Mouse (Mus musculus) adrenal gland, adult 8-10 months (tissue): ENCODE results near the gene Foxl2. TPM values are rescaled to one million over a fixed set of nuclear protein-coding genes. Genes with fewer than 3 reads are reported as not detected.

Experiments used
- DNase-seq: peaks from one replicate; pipeline ENCODE4 v3.0.0; 2022
- total RNA-seq, 4 experiments: library from RNA; stranded (reverse); gene quantifications; 2 replicates each; pipeline ENCODE4 v1.2.4; 2022

Gene Foxl2
- 1 to 10 TPM in 2 of 4 experiments, not detected in 2; 3.0 to 3.5 TPM for total RNA-seq

DNA sequence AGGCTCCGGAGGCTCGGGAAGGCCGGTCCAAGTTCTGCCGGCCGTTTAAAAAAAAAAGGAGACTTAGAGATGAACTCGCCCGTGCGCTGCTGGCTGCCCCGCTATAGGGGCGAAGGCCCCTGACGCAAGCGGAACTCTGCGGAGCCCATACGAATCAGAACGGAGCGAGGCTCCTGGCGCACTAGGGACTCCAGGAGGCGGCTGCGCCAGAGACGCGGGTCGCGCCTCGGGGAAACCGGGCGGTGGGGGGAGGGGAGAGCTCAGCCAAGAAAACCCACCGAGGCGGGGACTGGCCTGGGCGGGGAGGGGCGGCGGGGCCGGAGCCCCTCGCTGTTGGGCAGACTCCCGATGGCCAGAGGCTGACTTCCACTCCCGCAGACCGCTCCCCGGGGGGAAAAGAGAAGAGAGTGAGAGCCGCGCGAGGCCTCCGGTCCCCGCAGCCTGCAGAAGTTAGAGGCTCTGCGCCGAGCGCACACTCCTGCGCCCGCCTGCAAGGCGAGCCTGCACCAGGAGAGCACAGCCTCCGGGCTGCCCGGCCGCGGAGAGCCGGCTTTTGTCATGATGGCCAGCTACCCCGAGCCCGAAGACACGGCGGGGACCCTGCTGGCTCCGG, at the start of gene Foxl2:
Gene Foxl2 (plus strand): TSS at position 186 of the 613 bp plus-strand sequence.
- DNase-seq, result no peak

- no peak for DNase-seq
Observed at GRCm38 (mm10) chr9:98920629-98921523, 34.2 kb upstream of the Foxl2 start.

GRCm38 (mm10) chr9:98923119-98923518, 32.0 kb upstream of the Foxl2 start:
- no peak for DNase-seq

DNA sequence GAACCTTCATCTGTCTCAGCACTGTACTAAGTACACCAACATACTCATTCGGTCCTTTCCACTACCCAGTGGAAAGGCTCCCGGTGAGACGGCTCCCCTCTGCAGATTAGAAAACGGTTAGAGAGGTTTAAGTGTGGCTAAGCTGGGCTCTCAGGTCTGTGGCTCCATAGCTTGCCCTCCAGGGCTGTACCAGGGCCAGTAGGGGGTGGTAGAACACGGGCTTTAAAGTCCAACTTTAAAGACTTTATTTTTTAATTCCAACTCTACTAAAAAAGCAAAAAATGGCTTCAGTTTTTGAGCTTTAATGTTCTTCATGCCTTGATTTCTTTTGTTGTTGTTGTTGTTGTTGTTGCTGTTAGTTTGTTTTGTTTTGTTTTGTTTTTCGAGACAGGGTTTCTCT, 30.9 kb upstream of the Foxl2 start:
- no peak for DNase-seq

DNA sequence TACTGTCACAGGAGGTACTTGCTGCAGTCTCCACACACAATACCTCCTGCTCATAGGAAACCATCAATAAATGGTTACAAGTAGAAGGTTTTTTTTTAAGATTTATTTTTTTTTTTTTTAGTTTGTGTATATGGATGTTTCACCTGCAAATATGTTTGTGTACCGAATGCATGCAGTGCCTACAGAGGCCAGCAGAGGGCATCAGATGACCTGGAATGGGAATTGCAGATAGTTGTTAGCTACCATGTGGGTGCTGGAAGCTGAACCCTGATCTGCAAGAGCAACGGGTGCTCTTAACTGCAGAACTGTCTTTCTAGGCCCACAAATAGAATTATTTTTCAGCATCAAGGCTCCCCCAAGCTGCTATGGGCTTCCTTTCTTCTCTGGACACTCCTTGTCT, 25.6 kb upstream of the Foxl2 start:
- no peak for DNase-seq

GRCm38 (mm10) chr9:98932931-98933330, 22.2 kb upstream of the Foxl2 start:
- DNase-seq, result no peak

- DNase-seq, result no peak
Observed at GRCm38 (mm10) chr9:98935190-98935909, 19.7 kb upstream of the Foxl2 start.

- no peak for DNase-seq
Observed at GRCm38 (mm10) chr9:98939290-98939689, 15.8 kb upstream of the Foxl2 start.

GRCm38 (mm10) chr9:98952171-98953050, 2.7 kb upstream of the Foxl2 start:
- no peak for DNase-seq

DNA sequence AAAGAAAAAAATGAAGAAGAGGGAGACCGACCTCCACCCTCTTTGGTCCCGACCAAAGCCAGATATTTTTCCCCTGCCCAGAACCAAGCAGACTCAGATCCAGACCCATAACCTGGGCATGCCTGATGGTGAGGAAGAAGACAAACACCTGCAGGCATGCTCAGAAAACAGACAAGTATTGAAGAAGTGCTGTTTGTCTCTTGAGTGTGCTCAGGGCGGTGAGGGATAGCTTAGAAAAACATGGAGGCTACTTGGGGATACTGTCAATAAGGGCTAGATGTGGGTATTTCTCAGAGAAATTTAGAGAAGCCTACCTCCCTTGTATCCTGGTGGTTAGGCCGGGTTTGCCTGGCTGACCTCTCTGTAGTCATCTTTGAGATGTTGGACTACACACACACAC, 1.8 kb upstream of the Foxl2 start:
- no peak for DNase-seq

- DNase-seq, result no peak
Observed at GRCm38 (mm10) chr9:98953830-98954229, 1.3 kb upstream of the Foxl2 start.

DNA sequence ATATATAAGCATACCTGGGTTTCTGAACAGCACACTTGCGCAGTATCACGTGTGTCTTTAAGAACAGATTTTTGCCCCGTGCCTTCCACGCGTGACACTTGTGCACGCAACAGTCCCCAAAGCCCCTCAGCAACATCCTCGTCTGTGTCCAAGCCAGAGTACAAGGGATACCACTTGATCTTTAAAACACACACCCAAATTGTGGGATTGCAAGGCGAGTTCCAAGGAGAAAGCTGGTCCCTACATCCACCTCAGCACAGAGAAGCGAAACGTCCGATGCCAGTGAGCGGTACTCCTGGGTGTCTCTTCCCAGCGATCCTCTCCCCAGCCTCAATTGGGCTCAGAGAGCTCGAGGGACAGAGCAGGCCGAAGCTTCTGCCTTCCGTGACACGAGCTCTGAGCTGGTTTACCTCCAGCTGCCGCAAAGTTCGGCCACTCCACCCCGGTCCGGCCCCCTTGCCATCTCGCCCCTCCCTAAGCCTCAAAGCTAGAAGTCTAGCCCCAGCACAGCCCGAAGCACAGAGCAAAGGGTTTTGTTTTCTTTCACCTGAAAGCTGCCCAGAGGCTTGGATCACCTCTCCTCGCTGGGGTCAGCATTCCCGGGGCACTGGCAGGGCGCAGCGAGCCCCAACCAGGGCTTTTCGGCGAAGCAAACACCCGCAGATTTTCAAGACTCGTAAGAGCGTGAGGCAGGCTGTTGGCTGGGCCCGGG, 541 bp upstream of the Foxl2 start:
- DNase-seq, result no peak

DNA sequence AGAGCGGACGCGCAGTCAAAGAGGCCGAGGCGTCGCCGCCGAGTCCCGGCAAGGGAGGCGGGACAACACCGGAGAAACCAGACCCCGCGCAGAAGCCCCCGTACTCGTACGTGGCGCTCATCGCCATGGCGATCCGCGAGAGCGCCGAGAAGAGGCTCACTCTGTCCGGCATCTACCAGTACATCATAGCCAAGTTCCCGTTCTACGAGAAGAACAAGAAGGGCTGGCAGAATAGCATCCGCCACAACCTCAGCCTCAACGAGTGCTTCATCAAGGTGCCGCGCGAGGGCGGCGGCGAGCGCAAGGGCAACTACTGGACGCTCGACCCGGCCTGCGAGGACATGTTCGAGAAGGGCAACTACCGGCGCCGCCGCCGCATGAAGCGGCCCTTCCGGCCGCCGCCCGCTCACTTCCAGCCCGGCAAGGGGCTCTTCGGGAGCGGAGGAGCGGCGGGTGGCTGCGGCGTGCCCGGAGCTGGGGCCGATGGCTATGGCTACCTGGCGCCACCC, 682 bp downstream of the Foxl2 start:
- no peak for DNase-seq

- DNase-seq, result no peak
Observed at GRCm38 (mm10) chr9:98956591-98957381, 1.7 kb downstream of the Foxl2 start.

DNA sequence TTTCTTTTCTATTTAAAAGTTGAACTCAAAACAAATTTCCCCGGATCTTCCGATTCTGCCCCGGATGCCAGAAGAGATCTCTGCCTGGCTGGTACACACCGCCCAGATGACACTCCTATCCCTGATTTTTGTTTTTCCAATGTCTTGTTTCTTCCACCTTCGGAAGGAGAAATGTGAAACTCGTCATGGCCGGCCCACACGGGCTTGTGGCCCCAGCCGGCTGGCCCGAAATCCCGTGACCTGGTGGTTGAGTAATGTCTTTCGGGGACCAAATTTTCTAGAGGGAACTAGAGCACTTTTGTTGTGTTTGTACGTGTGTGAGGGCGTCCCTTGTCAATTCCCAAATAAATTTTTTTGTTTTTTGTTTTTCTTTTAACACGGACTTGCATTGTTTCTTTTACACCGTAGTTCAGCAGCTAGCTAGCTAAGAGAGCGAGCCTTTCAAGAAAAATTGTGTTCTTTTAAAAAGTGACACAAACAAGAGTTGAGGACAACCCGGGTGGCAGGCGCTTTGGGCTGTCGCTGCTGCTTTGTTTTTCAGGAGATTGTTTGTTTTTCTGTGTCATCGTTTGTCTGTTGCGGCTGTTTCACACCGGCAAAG, 2.8 kb downstream of the Foxl2 start:
- no peak for DNase-seq

DNA sequence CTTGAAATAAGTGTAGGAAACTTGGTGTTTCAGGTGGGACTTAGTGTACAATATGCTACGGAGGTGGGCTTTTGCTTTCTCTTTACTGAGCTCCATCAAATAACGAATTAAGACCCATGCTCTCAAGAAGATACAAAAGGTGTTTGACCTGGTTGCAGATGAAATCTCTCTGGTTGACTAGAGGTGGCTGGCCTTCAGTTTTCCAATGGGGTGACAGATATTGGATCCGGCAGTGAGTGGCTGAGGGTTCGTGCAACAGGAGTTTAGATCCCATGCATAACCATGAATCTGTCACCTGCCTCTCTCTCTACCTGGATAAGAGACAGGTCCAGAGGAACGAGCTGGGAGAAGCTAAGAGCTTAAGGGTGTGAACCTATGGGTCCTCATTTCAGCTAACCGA, 3.5 kb downstream of the Foxl2 start:
- DNase-seq, result no peak

- DNase-seq, result no peak
Observed at GRCm38 (mm10) chr9:98959851-98960250, 4.8 kb downstream of the Foxl2 start.

DNA sequence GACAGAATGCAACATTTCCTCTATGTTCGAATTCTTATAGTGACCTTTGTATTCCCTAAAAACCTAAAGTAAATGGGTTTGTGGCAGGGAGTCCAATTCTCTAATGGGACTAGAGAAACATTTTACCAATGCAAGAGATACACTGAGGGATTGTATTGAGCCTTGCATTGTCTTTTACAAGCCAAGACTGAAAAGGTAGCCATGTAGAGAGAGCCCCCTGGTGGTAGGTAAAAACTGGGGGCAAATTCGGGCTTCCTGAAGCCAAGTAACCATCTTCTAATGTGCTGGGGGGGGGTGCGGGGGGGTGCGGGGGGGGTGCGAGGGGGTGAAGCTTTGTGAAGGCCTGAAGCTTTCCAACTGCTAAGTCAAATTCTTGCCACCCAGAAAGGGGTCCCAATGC, 5.3 kb downstream of the Foxl2 start:
- DNase-seq, result no peak

GRCm38 (mm10) chr9:98961591-98962477, 6.7 kb downstream of the Foxl2 start:
- DNase-seq, result no peak
